Mouse (Mus musculus): Measurements from ENCODE around the gene Asz1. TPM values are rescaled to one million over a fixed set of nuclear protein-coding genes. Genes with fewer than 3 reads are reported as not detected.

Asz1 gene
- 51.4 and 56.5 TPM in 2 replicates for polyA plus RNA-seq (2015; fragmentation: Nextera tagmentation; extraction: Ambion mirVana)

DNA sequence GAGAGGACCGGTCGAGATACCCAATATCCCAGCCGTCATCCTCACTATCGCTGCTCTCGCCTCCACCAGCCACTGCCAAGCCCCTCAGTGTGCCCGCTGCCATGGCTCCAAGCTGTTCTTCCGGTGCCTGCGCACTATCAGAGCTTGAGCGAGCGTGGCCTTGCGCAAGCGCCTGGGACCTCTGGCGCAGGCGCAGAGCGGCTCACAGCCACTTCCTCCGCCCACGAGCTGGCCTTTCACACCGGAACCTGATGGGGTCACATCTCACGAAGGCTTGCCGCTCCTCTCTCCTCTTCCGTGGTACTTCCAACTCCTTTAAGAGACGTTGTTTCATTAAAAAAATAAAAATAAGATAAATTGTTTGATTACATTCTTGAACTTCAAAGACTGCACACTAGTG is at the start of gene Asz1:
TSS of gene Asz1 (minus strand) at position 128 of the 400 bp plus-strand sequence.

DNA sequence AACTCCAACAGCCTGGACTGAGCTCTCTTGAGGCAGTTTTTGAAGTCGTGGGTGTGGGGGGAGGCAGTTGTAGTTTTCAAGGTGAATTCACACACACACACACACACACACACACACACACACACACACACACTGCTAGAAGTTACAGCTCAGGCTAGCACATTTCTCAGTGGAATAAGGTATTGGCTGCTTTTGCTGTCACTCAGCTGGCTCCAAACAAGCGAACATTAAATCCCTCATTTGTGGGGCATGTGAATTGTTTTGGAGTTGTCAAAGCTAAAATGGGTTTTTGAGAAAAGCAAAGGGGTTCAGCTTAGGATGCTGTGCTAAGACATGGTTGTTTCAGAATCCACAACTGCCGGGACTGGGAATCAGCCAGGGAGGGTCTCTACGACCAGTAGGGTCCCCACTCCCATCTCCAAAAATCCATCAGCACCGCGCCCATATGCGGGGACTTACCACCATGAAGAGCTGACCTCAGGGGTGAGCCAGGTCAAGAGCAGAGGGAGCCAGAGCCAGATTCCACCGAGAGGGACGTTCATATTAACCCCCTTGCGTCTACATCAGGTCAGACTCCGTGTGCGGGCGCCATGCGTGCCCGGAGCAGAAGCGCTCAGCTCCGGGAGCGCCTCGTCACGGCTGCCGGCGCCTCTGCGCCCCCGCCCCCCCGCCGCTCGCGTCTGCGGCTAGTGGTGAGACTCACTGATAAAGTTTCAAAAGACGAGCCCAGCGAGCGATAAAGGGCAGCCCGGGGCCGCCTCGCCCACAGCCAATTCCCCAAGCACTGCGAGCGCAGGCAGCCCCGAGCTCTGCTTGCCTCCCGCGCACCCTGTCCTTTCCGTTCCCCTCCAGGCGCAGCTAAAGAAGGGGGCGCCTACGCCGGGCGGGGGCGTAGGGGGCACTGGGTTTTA is 78.9 kb downstream of the Asz1 start, which contains the start of gene Wnt2:
TSS of gene Wnt2 (minus strand) at position 840 of the 911 bp plus-strand sequence.

Other genes starting within 250 kb of the Asz1 start
- gene Wnt2, start 78.5 kb downstream of the Asz1 start, polyA plus RNA-seq (2015; fragmentation: Nextera tagmentation; extraction: Ambion mirVana): 57.4 and 61.5 TPM in 2 replicates
- gene Cftr, start 61.6 kb upstream of the Asz1 start, polyA plus RNA-seq (2015; fragmentation: Nextera tagmentation; extraction: Ambion mirVana): 0.26 and 0.33 TPM in 2 replicates